ENCODE assay signal across 2 mouse cellular contexts in genomic region chr11:101588868-101589267, GRCm38 (mm10).
TF ChIP-seq lines count a peak whose summit lies in the region.

No protein-coding gene starts in this region.

TF ChIP-seq in CH12.LX, 34 proteins besides CTCF, POLR2A, EP300 and RAD21:
- TF ChIP-seq PAX5 (IDR thresholded peaks at IDR 0.05; ENCODE audit: low read length): no peak
- no peak for TF ChIP-seq CHD2 (IDR thresholded peaks at IDR 0.05; ENCODE audit: low read length)
- TF ChIP-seq MYC (IDR thresholded peaks at IDR 0.05; ENCODE audit: low read depth, low read length): no peak
- no peak for TF ChIP-seq ZKSCAN1 (IDR thresholded peaks at IDR 0.05; ENCODE audit: borderline replicate concordance, low read depth, low read length)
- TF ChIP-seq POLR2AphosphoS2 (IDR thresholded peaks at IDR 0.05; ENCODE audit: low read depth, low read length): no peak
- TF ChIP-seq ZC3H11A (IDR thresholded peaks at IDR 0.05; ENCODE audit: low read depth, low read length): no peak
- no peak for TF ChIP-seq MAZ (IDR thresholded peaks at IDR 0.05; ENCODE audit: low read depth, low read length)
- no peak for TF ChIP-seq TBP (conservative IDR thresholded peaks at IDR 0.05; ENCODE audit: low read depth, low read length)
- no peak for TF ChIP-seq ZNF384 (IDR thresholded peaks at IDR 0.05; ENCODE audit: low read depth, low read length)
- TF ChIP-seq ETS1 (conservative IDR thresholded peaks at IDR 0.05; ENCODE audit: low read depth, low read length): no peak
- TF ChIP-seq GABPA (IDR thresholded peaks at IDR 0.05; ENCODE audit: insufficient replicate concordance, low read depth, low read length): no peak
- TF ChIP-seq BHLHE40 (IDR thresholded peaks at IDR 0.05; ENCODE audit: low read depth, low read length): no peak
- no peak for TF ChIP-seq USF2 (conservative IDR thresholded peaks at IDR 0.05; ENCODE audit: low read depth, low read length)
- TF ChIP-seq IRF4 (IDR thresholded peaks at IDR 0.05; ENCODE audit: low read depth, low read length): no peak
- no peak for TF ChIP-seq E2F4 (IDR thresholded peaks at IDR 0.05; ENCODE audit: insufficient replicate concordance, low read depth, low read length)
- no peak for TF ChIP-seq ZMIZ1 (IDR thresholded peaks at IDR 0.05; ENCODE audit: low read depth, low read length)
- no peak for TF ChIP-seq SIN3A (IDR thresholded peaks at IDR 0.05; ENCODE audit: low read length)
- TF ChIP-seq CHD1 (IDR thresholded peaks at IDR 0.05; ENCODE audit: low read depth, low read length): no peak
- TF ChIP-seq USF1 (IDR thresholded peaks at IDR 0.05; ENCODE audit: low read depth, low read length): no peak
TF ChIP-seq in CH12.LX: peak in this region for 0.

TF ChIP-seq in MEL, 35 proteins besides CTCF, POLR2A, EP300 and RAD21:
- TF ChIP-seq MXI1 (IDR thresholded peaks at IDR 0.05; ENCODE audit: low read depth, low read length) (no peak), POLR2AphosphoS2 (IDR thresholded peaks at IDR 0.05; ENCODE audit: low read length) (no peak), E2F4 (IDR thresholded peaks at IDR 0.05; ENCODE audit: borderline replicate concordance, low read depth, low read length) (no peak), MAZ (IDR thresholded peaks at IDR 0.05; ENCODE audit: low read depth, low read length) (no peak), MEF2A (IDR thresholded peaks at IDR 0.05; ENCODE audit: extremely low read depth, insufficient replicate concordance, low read depth, low read length, poor library complexity, severe bottlenecking) (no peak), RCOR1 (IDR thresholded peaks at IDR 0.05; ENCODE audit: low read depth, low read length) (no peak), USF2 (IDR thresholded peaks at IDR 0.05; ENCODE audit: borderline replicate concordance in 1 of 2, insufficient read depth in 1 of 2, low read depth in 1 of 2, low read length in 2 of 2) (no peak), TBP (IDR thresholded peaks at IDR 0.05; ENCODE audit: low read depth, low read length) (no peak), ETS1 (IDR thresholded peaks at IDR 0.05; ENCODE audit: low read depth, low read length) (no peak), ZKSCAN1 (IDR thresholded peaks at IDR 0.05; ENCODE audit: low read depth, low read length) (no peak), USF1 (IDR thresholded peaks at IDR 0.05; ENCODE audit: low read depth, low read length) (no peak), GABPA (IDR thresholded peaks at IDR 0.05; ENCODE audit: low read depth, low read length) (no peak), MYC (IDR thresholded peaks at IDR 0.05; ENCODE audit: low read depth, low read length) (no peak), NRF1 (IDR thresholded peaks at IDR 0.05; ENCODE audit: insufficient read depth, low read depth, low read length, poor library complexity, severe bottlenecking) (no peak), SIN3A (IDR thresholded peaks at IDR 0.05; ENCODE audit: low read length) (no peak), KAT2A (conservative IDR thresholded peaks at IDR 0.05; ENCODE audit: low read depth, low read length) (no peak), MYB (IDR thresholded peaks at IDR 0.05; ENCODE audit: low read depth, low read length) (no peak), ZNF384 (IDR thresholded peaks at IDR 0.05; ENCODE audit: low read depth, low read length) (no peak), HCFC1 (IDR thresholded peaks at IDR 0.05; ENCODE audit: low read depth, low read length) (no peak)
